Mouse (Mus musculus): ENCODE measurements around the gene Kcng3.
A peak's percentile ranks its signal among the peaks of the same experiment; 100 is the strongest.

Gene Kcng3

GRCm38 (mm10) chr17:83631783-83632652 lies at the start of gene Kcng3:
Gene Kcng3 (minus strand): TSS chr17:83631895.
- peak; percentile 23 for DNase-seq (ENCODE audit: low spot score)

GRCm38 (mm10) chr17:83677370-83677769 lies 45.7 kb upstream of the Kcng3 start:
- DNase-seq (ENCODE audit: low spot score): no peak

GRCm38 (mm10) chr17:83672685-83673084 lies 41.0 kb upstream of the Kcng3 start:
- no peak for DNase-seq (ENCODE audit: low spot score)

GRCm38 (mm10) chr17:83667934-83668690 lies 36.4 kb upstream of the Kcng3 start:
- DNase-seq (ENCODE audit: low spot score): no peak

- no peak for DNase-seq (ENCODE audit: low spot score)
Observed at GRCm38 (mm10) chr17:83666597-83667287, 35.0 kb upstream of the Kcng3 start.

GRCm38 (mm10) chr17:83664761-83665160 lies 33.1 kb upstream of the Kcng3 start:
- DNase-seq (ENCODE audit: low spot score): no peak

GRCm38 (mm10) chr17:83658943-83659342 lies 27.2 kb upstream of the Kcng3 start:
- DNase-seq (ENCODE audit: low spot score): no peak

GRCm38 (mm10) chr17:83657375-83657774 lies 25.7 kb upstream of the Kcng3 start:
- no peak for DNase-seq (ENCODE audit: low spot score)

- DNase-seq (ENCODE audit: low spot score): no peak
Observed at GRCm38 (mm10) chr17:83655732-83656131, 24.0 kb upstream of the Kcng3 start.

GRCm38 (mm10) chr17:83654651-83655136 lies 23.0 kb upstream of the Kcng3 start:
- no peak for DNase-seq (ENCODE audit: low spot score)

- DNase-seq (ENCODE audit: low spot score): no peak
Observed at GRCm38 (mm10) chr17:83653635-83654034, 21.9 kb upstream of the Kcng3 start.

GRCm38 (mm10) chr17:83650932-83651682 lies 19.4 kb upstream of the Kcng3 start:
- DNase-seq (ENCODE audit: low spot score): no peak

- no peak for DNase-seq (ENCODE audit: low spot score)
Observed at GRCm38 (mm10) chr17:83649986-83650385, 18.3 kb upstream of the Kcng3 start.

- no peak for DNase-seq (ENCODE audit: low spot score)
Observed at GRCm38 (mm10) chr17:83647413-83647812, 15.7 kb upstream of the Kcng3 start.

- DNase-seq (ENCODE audit: low spot score): no peak
Observed at GRCm38 (mm10) chr17:83646425-83647163, 14.9 kb upstream of the Kcng3 start.

- peak; percentile 54 for DNase-seq (ENCODE audit: low spot score)
Observed at GRCm38 (mm10) chr17:83645226-83645808, 13.6 kb upstream of the Kcng3 start.

GRCm38 (mm10) chr17:83637393-83637792 lies 5.7 kb upstream of the Kcng3 start:
- no peak for DNase-seq (ENCODE audit: low spot score)

GRCm38 (mm10) chr17:83636443-83636842 lies 4.7 kb upstream of the Kcng3 start:
- no peak for DNase-seq (ENCODE audit: low spot score)

GRCm38 (mm10) chr17:83632653-83633570 lies 1.2 kb upstream of the Kcng3 start:
- DNase-seq (ENCODE audit: low spot score): peak; percentile 32

Data from ovary, adult 18-20 months (tissue).